Mouse (Mus musculus): ENCODE measurements around the gene Bnc2. TPM values are rescaled to one million over a fixed set of nuclear protein-coding genes. Genes with fewer than 3 reads are reported as not detected.

Gene Bnc2
- polyA plus RNA-seq, 1 experiment = not detected

GRCm38 (mm10) chr4:84637641-84638040, 37.4 kb downstream of the Bnc2 start:
- TF ChIP-seq TAL1 (IDR thresholded peaks at IDR 0.05; ENCODE audit: low read length) = no peak
- TF ChIP-seq GATA1 (IDR thresholded peaks at IDR 0.05; ENCODE audit: low read length) = no peak
- H3K27me3 ChIP-seq (ENCODE audit: control insufficient read depth) = no peaks in the 10 kb centered on the region
- H3K36me3 ChIP-seq (ENCODE audit: control insufficient read depth) = no peaks in the 10 kb centered on the region
- H3K9me3 ChIP-seq (ENCODE audit: control insufficient read depth, low read length) = no peaks in the 10 kb centered on the region
- H3K4me1 ChIP-seq (ENCODE audit: control insufficient read depth) = no peaks in the 10 kb centered on the region
- no peak overlapping the region for H3K4me3 ChIP-seq (replicated peaks)

- no peak for TF ChIP-seq TAL1 (IDR thresholded peaks at IDR 0.05; ENCODE audit: low read length)
- no peak for TF ChIP-seq GATA1 (IDR thresholded peaks at IDR 0.05; ENCODE audit: low read length)
- no peaks in the 10 kb centered on the region for H3K9me3 ChIP-seq (ENCODE audit: control insufficient read depth, low read length)
- no peaks in the 10 kb centered on the region for H3K36me3 ChIP-seq (ENCODE audit: control insufficient read depth)
- H3K4me1 ChIP-seq (ENCODE audit: control insufficient read depth) = no peaks in the 10 kb centered on the region
- no peak overlapping the region for H3K4me3 ChIP-seq (replicated peaks)
- no peaks in the 10 kb centered on the region for H3K27me3 ChIP-seq (ENCODE audit: control insufficient read depth)
These were observed 40.3 kb downstream of the Bnc2 start for GRCm38 (mm10) chr4:84634751-84635150.

GRCm38 (mm10) chr4:84633991-84634390, 41.1 kb downstream of the Bnc2 start:
- Histone ChIP-seq H3K9me3 (ENCODE audit: control insufficient read depth, low read length) (no peaks in the 10 kb centered on the region), H3K36me3 (ENCODE audit: control insufficient read depth) (no peaks in the 10 kb centered on the region), H3K4me3 (replicated peaks) (no peak overlapping the region), H3K4me1 (ENCODE audit: control insufficient read depth) (no peaks in the 10 kb centered on the region), H3K27me3 (ENCODE audit: control insufficient read depth) (no peaks in the 10 kb centered on the region)
- TF ChIP-seq GATA1 (IDR thresholded peaks at IDR 0.05; ENCODE audit: low read length) = no peak
- TF ChIP-seq TAL1 (IDR thresholded peaks at IDR 0.05; ENCODE audit: low read length) = no peak

- Histone ChIP-seq H3K9me3 (ENCODE audit: control insufficient read depth, low read length) (no peaks in the 10 kb centered on the region), H3K27me3 (ENCODE audit: control insufficient read depth) (no peaks in the 10 kb centered on the region), H3K4me1 (ENCODE audit: control insufficient read depth) (no peaks in the 10 kb centered on the region), H3K36me3 (ENCODE audit: control insufficient read depth) (no peaks in the 10 kb centered on the region), H3K4me3 (replicated peaks) (no peak overlapping the region)
- TF ChIP-seq TAL1 (IDR thresholded peaks at IDR 0.05; ENCODE audit: low read length) (no peak), GATA1 (IDR thresholded peaks at IDR 0.05; ENCODE audit: low read length) (no peak)
These were observed 42.0 kb downstream of the Bnc2 start for GRCm38 (mm10) chr4:84632832-84633789.

GRCm38 (mm10) chr4:84627616-84628015, 47.5 kb downstream of the Bnc2 start:
- Histone ChIP-seq H3K9me3 (ENCODE audit: control insufficient read depth, low read length) (no peaks in the 10 kb centered on the region), H3K4me1 (ENCODE audit: control insufficient read depth) (no peaks in the 10 kb centered on the region), H3K36me3 (ENCODE audit: control insufficient read depth) (no peaks in the 10 kb centered on the region), H3K27me3 (ENCODE audit: control insufficient read depth) (no peaks in the 10 kb centered on the region), H3K4me3 (replicated peaks) (no peak overlapping the region)
- TF ChIP-seq TAL1 (IDR thresholded peaks at IDR 0.05; ENCODE audit: low read length) (no peak), GATA1 (IDR thresholded peaks at IDR 0.05; ENCODE audit: low read length) (no peak)

GRCm38 (mm10) chr4:84623312-84623711, 51.8 kb downstream of the Bnc2 start:
- Histone ChIP-seq H3K9me3 (ENCODE audit: control insufficient read depth, low read length) (no peaks in the 10 kb centered on the region), H3K4me1 (ENCODE audit: control insufficient read depth) (no peaks in the 10 kb centered on the region), H3K27me3 (ENCODE audit: control insufficient read depth) (no peaks in the 10 kb centered on the region), H3K36me3 (ENCODE audit: control insufficient read depth) (no peaks in the 10 kb centered on the region), H3K4me3 (replicated peaks) (no peak overlapping the region)
- no peak for TF ChIP-seq GATA1 (IDR thresholded peaks at IDR 0.05; ENCODE audit: low read length)
- no peak for TF ChIP-seq TAL1 (IDR thresholded peaks at IDR 0.05; ENCODE audit: low read length)

GRCm38 (mm10) chr4:84621785-84622184, 53.3 kb downstream of the Bnc2 start:
- no peaks in the 10 kb centered on the region for H3K4me1 ChIP-seq (ENCODE audit: control insufficient read depth)
- TF ChIP-seq TAL1 (IDR thresholded peaks at IDR 0.05; ENCODE audit: low read length) (no peak), GATA1 (IDR thresholded peaks at IDR 0.05; ENCODE audit: low read length) (no peak)
- H3K27me3 ChIP-seq (ENCODE audit: control insufficient read depth) = no peaks in the 10 kb centered on the region
- H3K4me3 ChIP-seq (replicated peaks) = no peak overlapping the region
- H3K9me3 ChIP-seq (ENCODE audit: control insufficient read depth, low read length) = no peaks in the 10 kb centered on the region
- no peaks in the 10 kb centered on the region for H3K36me3 ChIP-seq (ENCODE audit: control insufficient read depth)

- H3K36me3 ChIP-seq (ENCODE audit: control insufficient read depth) = no peaks in the 10 kb centered on the region
- no peak overlapping the region for H3K4me3 ChIP-seq (replicated peaks)
- H3K9me3 ChIP-seq (ENCODE audit: control insufficient read depth, low read length) = peaks cover 2% of the 10 kb centered on the region; the same call in 1 of the 2 replicates
- TF ChIP-seq TAL1 (IDR thresholded peaks at IDR 0.05; ENCODE audit: low read length) = no peak
- TF ChIP-seq GATA1 (IDR thresholded peaks at IDR 0.05; ENCODE audit: low read length) = no peak
- no peaks in the 10 kb centered on the region for H3K4me1 ChIP-seq (ENCODE audit: control insufficient read depth)
- H3K27me3 ChIP-seq (ENCODE audit: control insufficient read depth) = no peaks in the 10 kb centered on the region
These were observed 65.2 kb downstream of the Bnc2 start for GRCm38 (mm10) chr4:84609861-84610260.

- Histone ChIP-seq H3K27me3 (ENCODE audit: control insufficient read depth) (no peaks in the 10 kb centered on the region), H3K4me1 (ENCODE audit: control insufficient read depth) (no peaks in the 10 kb centered on the region), H3K36me3 (ENCODE audit: control insufficient read depth) (no peaks in the 10 kb centered on the region), H3K9me3 (ENCODE audit: control insufficient read depth, low read length) (peaks cover 2% of the 10 kb centered on the region; the same call in 1 of the 2 replicates), H3K4me3 (replicated peaks) (no peak overlapping the region)
- TF ChIP-seq GATA1 (IDR thresholded peaks at IDR 0.05; ENCODE audit: low read length) = no peak
- no peak for TF ChIP-seq TAL1 (IDR thresholded peaks at IDR 0.05; ENCODE audit: low read length)
These were observed 70.6 kb downstream of the Bnc2 start for GRCm38 (mm10) chr4:84604461-84604860.

Data from erythroblast, embryonic 14.5 days (primary cell).